Mouse (Mus musculus): ENCODE measurements around the gene E130308A19Rik. TPM values are rescaled to one million over a fixed set of nuclear protein-coding genes. Genes with fewer than 3 reads are reported as not detected.

Gene E130308A19Rik
- total RNA-seq (2021) = 10 to 100 TPM; 12.1 to 13.1 TPM
- long read RNA-seq, experiment 1, full-length matches to known transcripts = 7 of 7 reads
- long read RNA-seq, experiment 1, partial matches to known transcripts = 0 of 7 reads
- long read RNA-seq, experiment 1, other reads (novel, unspliced or antisense) = 0 of 7 reads
- long read RNA-seq, experiment 2, full-length matches to known transcripts = 4 of 10 reads
- long read RNA-seq, experiment 2, partial matches to known transcripts = 2 of 10 reads
- long read RNA-seq, experiment 2, other reads (novel, unspliced or antisense) = 4 of 10 reads

- Histone ChIP-seq H3K27ac (peak within 1 kb of the TSS; percentile 80), H3K4me3 (peak within 1 kb of the TSS; percentile 96)
- intact Hi-C loops (cut with DNase I) = loop anchor here (5.0 kb wide), 3 partner anchors 131 to 246 kb away; no protein-coding TSS in a partner anchor
- peak; percentile 54 to 75 for DNase-seq (ENCODE audit: extremely low spot score in 1 of 2, low spot score in 2 of 2)
- TF ChIP-seq CTCF (IDR thresholded peaks at IDR 0.05) = no peak; the same call in none of the 2 replicates
These were observed at the start of gene E130308A19Rik for GRCm38 (mm10) chr4:59625998-59626910. Gene E130308A19Rik (plus strand): TSS chr4:59626211.

- H3K4me3 ChIP-seq = peak overlapping the region; percentile 93
- DNase-seq (ENCODE audit: extremely low spot score in 1 of 2, low spot score in 2 of 2) = peak in 1 of 2 experiments; percentile 13
- peak overlapping the region; percentile 86 for H3K27ac ChIP-seq
- intact Hi-C loops (cut with DNase I) = no loop called here
- TF ChIP-seq CTCF (IDR thresholded peaks at IDR 0.05) = no peak
These were observed 45.3 kb upstream of the E130308A19Rik start for GRCm38 (mm10) chr4:59580495-59581281.

- TF ChIP-seq CTCF (IDR thresholded peaks at IDR 0.05) = no peak
- peak within 1 kb of the TSS; percentile 93 for H3K4me3 ChIP-seq
- DNase-seq (ENCODE audit: extremely low spot score in 1 of 2, low spot score in 2 of 2) = peak; percentile 97 to 98
- intact Hi-C loops (cut with DNase I) = no loop called here
- H3K27ac ChIP-seq = peak within 1 kb of the TSS; percentile 86
These were observed 44.5 kb upstream of the E130308A19Rik start, which contains the start of gene Hsdl2 for GRCm38 (mm10) chr4:59581314-59582185. Gene Hsdl2 (plus strand): TSS chr4:59581563.

- DNase-seq (ENCODE audit: extremely low spot score in 1 of 2, low spot score in 2 of 2) = no peak
- no peak for TF ChIP-seq CTCF (IDR thresholded peaks at IDR 0.05)
- intact Hi-C loops (cut with DNase I) = no loop called here
- peak overlapping the region; percentile 93 for H3K4me3 ChIP-seq
- no peak overlapping the region for H3K27ac ChIP-seq
These were observed 43.8 kb upstream of the E130308A19Rik start for GRCm38 (mm10) chr4:59582186-59582585.

- no peak overlapping the region for H3K27ac ChIP-seq
- H3K4me3 ChIP-seq = no peak overlapping the region
- DNase-seq (ENCODE audit: extremely low spot score in 1 of 2, low spot score in 2 of 2) = peak in 1 of 2 experiments; percentile 11
- intact Hi-C loops (cut with DNase I) = no loop called here
- no peak for TF ChIP-seq CTCF (IDR thresholded peaks at IDR 0.05)
These were observed 40.9 kb upstream of the E130308A19Rik start for GRCm38 (mm10) chr4:59585097-59585496.

- intact Hi-C loops (cut with DNase I) = no loop called here
- H3K27ac ChIP-seq = no peak overlapping the region
- DNase-seq (ENCODE audit: extremely low spot score in 1 of 2, low spot score in 2 of 2) = no peak
- H3K4me3 ChIP-seq = no peak overlapping the region
- TF ChIP-seq CTCF (IDR thresholded peaks at IDR 0.05) = no peak
These were observed 38.7 kb upstream of the E130308A19Rik start for GRCm38 (mm10) chr4:59587215-59587871.

GRCm38 (mm10) chr4:59587872-59588226 lies 38.2 kb upstream of the E130308A19Rik start:
- intact Hi-C loops (cut with DNase I) = no loop called here
- Histone ChIP-seq H3K27ac (no peak overlapping the region), H3K4me3 (no peak overlapping the region)
- DNase-seq (ENCODE audit: extremely low spot score in 1 of 2, low spot score in 2 of 2) = no peak
- no peak for TF ChIP-seq CTCF (IDR thresholded peaks at IDR 0.05)

GRCm38 (mm10) chr4:59594614-59595013 lies 31.4 kb upstream of the E130308A19Rik start:
- H3K27ac ChIP-seq = no peak overlapping the region
- TF ChIP-seq CTCF (IDR thresholded peaks at IDR 0.05) = no peak
- intact Hi-C loops (cut with DNase I) = no loop called here
- DNase-seq (ENCODE audit: extremely low spot score in 1 of 2, low spot score in 2 of 2) = no peak
- H3K4me3 ChIP-seq = no peak overlapping the region

GRCm38 (mm10) chr4:59596556-59596955 lies 29.5 kb upstream of the E130308A19Rik start:
- TF ChIP-seq CTCF (IDR thresholded peaks at IDR 0.05) = no peak
- Histone ChIP-seq H3K4me3 (no peak overlapping the region), H3K27ac (no peak overlapping the region)
- intact Hi-C loops (cut with DNase I) = no loop called here
- no peak for DNase-seq (ENCODE audit: extremely low spot score in 1 of 2, low spot score in 2 of 2)

GRCm38 (mm10) chr4:59602704-59603103 lies 23.3 kb upstream of the E130308A19Rik start:
- intact Hi-C loops (cut with DNase I) = no loop called here
- Histone ChIP-seq H3K4me3 (no peak overlapping the region), H3K27ac (no peak overlapping the region)
- TF ChIP-seq CTCF (IDR thresholded peaks at IDR 0.05) = peak; percentile 28
- no peak for DNase-seq (ENCODE audit: extremely low spot score in 1 of 2, low spot score in 2 of 2)
